Mouse (Mus musculus) liver, adult 2 months (tissue): ENCODE data around the gene Gm12166. TPM values are rescaled to one million over a fixed set of nuclear protein-coding genes. Genes with fewer than 3 reads are reported as not detected.

Experiments
- DNase-seq: peaks from one replicate; pipeline ENCODE4 v3.0.0-alpha.2; 2011; ENCODE audit warnings: low read depth, low spot score; ENCODE audit errors: extremely low read depth
- H3K27ac ChIP-seq: fragments of 200-500 bp; replicated peaks from 2 replicates; pipeline ENCODE4 v1.5.1; 2012; ENCODE audit warnings: low read depth, mild to moderate bottlenecking, control low read depth, inconsistent platforms, low read length; ENCODE audit not compliant: insufficient read depth
- H3K27me3 ChIP-seq: fragments of 200-500 bp; 2 replicates; pipeline ENCODE4 v1.6.1; 2012; ENCODE audit warnings: mild to moderate bottlenecking, moderate library complexity, low read length, inconsistent platforms; ENCODE audit not compliant: control insufficient read depth, insufficient read depth
- H3K36me3 ChIP-seq: fragments of 200-500 bp; 2 replicates; pipeline ENCODE4 v1.6.1; 2012; ENCODE audit warnings: low read length, inconsistent platforms; ENCODE audit not compliant: control insufficient read depth, insufficient read depth
- H3K4me1 ChIP-seq: fragments of 200-500 bp; 2 replicates; pipeline ENCODE4 v1.6.1; 2011; ENCODE audit warnings: low read length; ENCODE audit not compliant: control insufficient read depth, insufficient read depth
- H3K4me3 ChIP-seq: fragments of 200-500 bp; 2 replicates; pipeline ENCODE4 v1.5.1; 2011; ENCODE audit warnings: low read depth, mild to moderate bottlenecking, control low read depth, low read length, moderate library complexity; ENCODE audit not compliant: insufficient read depth
- H3K79me2 ChIP-seq: fragments of 200-500 bp; 2 replicates; pipeline ENCODE4 v1.6.1; 2012; ENCODE audit warnings: inconsistent platforms, mild to moderate bottlenecking, low read length, moderate library complexity; ENCODE audit not compliant: control insufficient read depth, insufficient read depth
- H3K9ac ChIP-seq: fragments of 200-500 bp; 2 replicates; pipeline ENCODE4 v1.6.1; 2012; ENCODE audit warnings: low read depth, mild to moderate bottlenecking, control low read depth, inconsistent platforms, low read length
- CTCF ChIP-seq: fragments of 200-500 bp; IDR thresholded peaks from 2 replicates; pipeline ENCODE4 v1.5.1; 2011; ENCODE audit warnings: low read depth, low read length, control low read depth
- POLR2A ChIP-seq: fragments of 200-500 bp; IDR thresholded peaks from 2 replicates; pipeline ENCODE4 v1.6.1; 2011; ENCODE audit warnings: low read length, control low read depth; ENCODE audit not compliant: insufficient read depth; ENCODE audit errors: extremely low read depth
- WGBS: fragments of 180-500 bp; shearing (Covaris S2); methylation state at CpG from one replicate; pipeline ENCODE4 v1.1.7; 2018; 5-methylcytosine and 5-hydroxymethylcytosine counted together
- polyA plus RNA-seq: library from polyadenylated mRNA; depleted of rRNA; stranded (reverse); fragments of >200 nt; gene quantifications from 2 replicates; pipeline ENCODE4 v1.2.3, GENCODE M21; 2012
- total RNA-seq: library from RNA; depleted of rRNA; stranded (reverse); fragments of >200 nt; gene quantifications from 2 replicates; pipeline ENCODE4 v1.2.3, GENCODE M21; 2014

The Gm12166 gene
- total and polyA plus RNA-seq, 2 experiments, result 2.3 to 6.2 TPM

DNA sequence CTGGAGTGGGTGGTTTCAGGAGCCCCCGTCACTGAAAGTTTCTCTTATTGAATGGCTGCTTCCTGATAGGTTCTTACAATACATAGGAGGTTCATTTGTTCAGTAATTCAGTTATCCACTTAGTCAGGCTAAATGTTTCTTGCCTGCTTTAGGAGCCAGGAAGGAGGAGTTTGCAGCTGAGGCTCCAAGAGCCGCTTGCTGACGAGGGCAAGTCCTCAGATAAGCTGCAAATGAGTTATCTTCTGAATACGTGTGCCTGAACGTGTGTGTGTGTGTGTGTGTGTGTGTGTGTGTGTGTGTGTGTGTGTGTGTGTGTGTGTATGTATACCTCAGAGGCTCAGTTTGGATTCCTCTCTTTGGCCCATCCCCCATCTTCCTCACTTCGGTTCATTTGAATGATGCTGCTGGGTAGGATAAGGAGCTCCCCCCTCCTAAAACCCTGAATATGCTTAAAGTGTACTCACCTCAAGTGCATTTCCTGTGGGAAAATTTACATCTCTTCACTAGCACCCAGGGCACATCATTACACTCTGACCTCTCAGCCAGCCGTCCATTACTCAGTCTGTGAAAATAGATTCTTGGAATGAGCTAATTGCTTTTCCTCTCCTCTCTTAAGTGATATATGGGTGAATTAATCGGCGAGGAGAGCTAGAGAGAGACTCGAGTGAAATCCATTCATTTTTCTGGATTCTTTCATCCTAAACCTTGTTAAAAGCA is 39.0 kb upstream of the Gm12166 start:
- Histone ChIP-seq H3K27ac (no peak overlapping the region), H3K4me1 (no peaks in the 10 kb centered on the region; the same call in 1 of the 2 replicates), H3K4me3 (no peak overlapping the region), H3K36me3 (no peaks in the 10 kb centered on the region), H3K27me3 (no peaks in the 10 kb centered on the region), H3K9ac (no peak overlapping the region), H3K79me2 (no peaks in the 10 kb centered on the region)
- WGBS, result 73% methylated on average over 10 of the region's 10 CpGs
- DNase-seq, result no peak
- TF ChIP-seq CTCF (no peak), POLR2A (no peak)

- no peak overlapping the region for H3K9ac ChIP-seq
- H3K4me3 ChIP-seq, result no peak overlapping the region
- no peaks in the 10 kb centered on the region for H3K79me2 ChIP-seq
- 84% methylated on average over 10 of the region's 10 CpGs for WGBS
- no peaks in the 10 kb centered on the region for H3K27me3 ChIP-seq
- TF ChIP-seq POLR2A, result no peak
- TF ChIP-seq CTCF, result no peak
- H3K36me3 ChIP-seq, result no peaks in the 10 kb centered on the region
- no peak for DNase-seq
- H3K27ac ChIP-seq, result no peak overlapping the region
- H3K4me1 ChIP-seq, result peaks cover 6% of the 10 kb centered on the region
Observed at GRCm38 (mm10) chr11:46090036-46090725, 38.1 kb upstream of the Gm12166 start.

- Histone ChIP-seq H3K9ac (no peak overlapping the region), H3K4me1 (peaks cover 13% of the 10 kb centered on the region)
Observed at GRCm38 (mm10) chr11:46089081-46089713, 37.1 kb upstream of the Gm12166 start.

DNA sequence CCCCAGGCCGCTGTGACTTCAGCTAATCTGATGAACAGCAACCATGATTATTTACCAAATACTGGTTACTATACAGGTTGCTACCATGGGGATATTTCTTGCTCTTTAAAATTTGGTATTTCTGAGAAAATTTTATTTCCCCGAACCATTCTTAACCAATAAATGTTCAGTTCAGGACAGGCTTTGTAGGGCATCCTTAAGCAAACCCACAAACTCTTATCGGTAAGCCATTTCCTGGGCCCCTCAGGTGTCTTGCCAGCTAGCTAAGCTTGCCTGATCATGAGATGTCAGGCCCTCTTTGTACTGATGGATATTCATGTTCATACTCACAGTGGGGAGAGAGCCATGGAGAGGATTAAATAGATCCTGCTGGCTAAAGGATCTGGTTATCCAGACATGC is 34.3 kb upstream of the Gm12166 start:
- DNase-seq, result no peak
- Histone ChIP-seq H3K79me2 (no peaks in the 10 kb centered on the region), H3K9ac (no peak overlapping the region), H3K4me3 (no peak overlapping the region), H3K4me1 (peaks cover 17% of the 10 kb centered on the region), H3K36me3 (no peaks in the 10 kb centered on the region), H3K27me3 (no peaks in the 10 kb centered on the region), H3K27ac (no peak overlapping the region)
- no peak for TF ChIP-seq POLR2A
- no peak for TF ChIP-seq CTCF
- WGBS, result 91% methylated on average over 3 of the region's 3 CpGs

More at GRCm38 (mm10) chr11:46089081-46089713, 37.1 kb upstream of the Gm12166 start:
- TF ChIP-seq POLR2A (no peak), CTCF (no peak)
- Histone ChIP-seq H3K4me3 (no peak overlapping the region), H3K27me3 (no peaks in the 10 kb centered on the region), H3K27ac (peak overlapping the region; percentile 13; the same call in 1 of the 2 replicates), H3K79me2 (no peaks in the 10 kb centered on the region), H3K36me3 (no peaks in the 10 kb centered on the region)
- WGBS, result 77% methylated on average over 4 of the region's 4 CpGs
- DNase-seq, result no peak

DNA sequence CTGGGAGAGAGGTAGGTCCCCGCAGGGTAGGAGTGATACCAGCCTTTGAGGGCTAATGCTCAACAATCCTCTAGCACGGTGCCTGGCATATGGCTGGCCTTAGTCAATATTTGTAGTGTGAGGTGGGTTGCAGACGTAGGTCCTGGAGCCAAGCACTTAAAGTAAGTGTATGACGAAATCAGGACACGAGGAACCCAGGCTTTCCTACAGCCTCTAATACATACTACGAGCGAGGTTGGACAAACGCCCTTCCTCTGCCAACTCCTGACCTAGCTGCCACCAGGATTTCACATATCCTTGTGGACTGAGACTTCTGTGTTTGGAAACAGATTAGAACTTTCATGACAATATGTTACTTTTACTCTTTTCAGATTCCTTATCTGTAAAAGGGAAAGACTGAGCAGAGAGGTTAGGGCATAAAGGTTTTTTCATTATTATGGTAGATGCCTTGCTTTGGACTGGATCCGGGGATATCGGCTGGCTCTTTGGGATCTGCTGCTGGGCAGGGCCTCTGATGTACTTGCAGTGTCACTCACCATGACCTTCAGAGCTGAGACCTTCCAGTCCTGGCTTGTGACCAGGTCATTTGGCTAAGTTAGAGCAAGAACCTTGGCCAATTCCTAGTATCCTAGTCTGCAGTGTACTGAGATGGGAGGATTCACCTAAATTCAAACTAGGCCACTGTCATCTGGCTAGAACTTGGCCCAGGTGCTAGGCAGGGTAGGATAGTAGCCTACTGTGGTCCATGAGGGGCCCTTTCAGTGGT is 33.5 kb upstream of the Gm12166 start:
- Histone ChIP-seq H3K27me3 (no peaks in the 10 kb centered on the region), H3K79me2 (no peaks in the 10 kb centered on the region), H3K27ac (peak overlapping the region; percentile 63), H3K36me3 (no peaks in the 10 kb centered on the region), H3K4me1 (peaks cover 17% of the 10 kb centered on the region), H3K9ac (no peak overlapping the region), H3K4me3 (no peak overlapping the region)
- 21% methylated on average over 10 of the region's 10 CpGs for WGBS
- peak; percentile 97 for DNase-seq
- TF ChIP-seq POLR2A (no peak), CTCF (no peak)
